8 mouse cellular contexts compared by ENCODE assay signal in the genomic region with DNA sequence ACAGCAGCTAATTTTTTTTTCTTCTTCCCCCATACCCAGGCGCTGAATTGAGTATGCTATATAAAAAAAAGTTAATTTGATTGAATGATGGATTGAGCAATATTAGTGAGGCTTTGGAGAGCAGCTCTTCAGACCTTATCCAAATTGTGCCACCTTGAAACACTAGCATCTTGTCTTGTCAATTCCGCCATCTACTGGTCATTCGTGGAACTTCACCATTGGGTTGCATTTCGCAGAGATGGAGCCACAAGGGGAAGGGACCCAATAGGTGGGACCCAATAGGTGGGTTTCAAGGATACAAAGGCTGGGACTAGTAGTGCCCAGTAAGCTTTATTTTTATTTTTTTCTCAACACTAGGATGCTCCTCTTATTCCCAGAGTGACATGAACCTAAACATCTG. TPM values are rescaled to one million over a fixed set of nuclear protein-coding genes. Genes with fewer than 3 reads are reported as not detected.
A peak's percentile ranks its signal among the peaks of the same experiment; 100 is the strongest.
DNase-seq lines count a peak whose midpoint lies in the region; ATAC-seq and TF ChIP-seq lines count a peak whose summit lies in the region.

No protein-coding gene starts in this region.

- peak; percentile 88 for TF ChIP-seq CTCF in brain, embryonic 14.5 days (IDR thresholded peaks at IDR 0.05; ENCODE audit: borderline replicate concordance, extremely low read depth, insufficient read depth, insufficient read length)
- TF ChIP-seq CTCF in liver, postnatal 0 days (IDR thresholded peaks at IDR 0.05; ENCODE audit: low read depth): peak; percentile 92

- no peak overlapping the region for H3K27ac ChIP-seq in liver, postnatal 0 days (ENCODE audit: low read depth)

- no peak for ATAC-seq in liver, postnatal 0 days

- no peaks in the 10 kb centered on the region for H3K36me3 ChIP-seq in liver, postnatal 0 days (replicated peaks; ENCODE audit: insufficient read depth, low read length)

- peak; percentile 54 to 58 for DNase-seq in urinary bladder, adult 18-20 months (ENCODE audit: low spot score in 2 of 2)
- no peak for DNase-seq in urinary bladder, adult 2 months (ENCODE audit: low spot score)
- peak; percentile 82 for DNase-seq in brain, embryonic 14.5 days (ENCODE audit: low read depth)
- DNase-seq in fibroblast of lung, adult 2 months (ENCODE audit: low read depth): peak; percentile 21
- DNase-seq in kidney, postnatal 14 days: peak; percentile 74
- DNase-seq in liver, postnatal 0 days: peak; percentile 83
- peak; percentile 50 for DNase-seq in right cerebral cortex, adult 18-20 months
- DNase-seq in urinary bladder, postnatal 10 days (ENCODE audit: low spot score): peak; percentile 24

- H3K9ac ChIP-seq in liver, postnatal 0 days (replicated peaks): no peak overlapping the region

- no peak for TF ChIP-seq POLR2A in brain, embryonic 14.5 days (IDR thresholded peaks at IDR 0.05; ENCODE audit: borderline replicate concordance, extremely low read depth, insufficient read depth, insufficient read length, poor library complexity, severe bottlenecking)

- peaks cover 4% of the 10 kb centered on the region; the same call in 1 of the 2 replicates for H3K27me3 ChIP-seq in liver, postnatal 0 days (ENCODE audit: insufficient read depth, low read length)

- WGBS in liver, postnatal 0 days (ENCODE audit: insufficient replicate concordance): 0% methylated on average over 4 of the region's 4 CpGs

- H3K4me1 ChIP-seq in liver, postnatal 0 days (ENCODE audit: insufficient read depth): peaks cover 1% of the 10 kb centered on the region

- no peak overlapping the region for H3K4me3 ChIP-seq in liver, postnatal 0 days (ENCODE audit: low read depth, low read length)

- H3K4me2 ChIP-seq in liver, postnatal 0 days (ENCODE audit: low read depth, low read length): no peak overlapping the region

- H3K9me3 ChIP-seq in liver, postnatal 0 days (ENCODE audit: low read length): no peaks in the 10 kb centered on the region

- TF ChIP-seq EP300 in liver, postnatal 0 days (IDR thresholded peaks at IDR 0.05; ENCODE audit: low read depth): no peak

RNA-seq across cellular contexts. Expression of a gene that starts 5.2 kb away (rescaled TPM):
- 0.28 and 0.40 TPM in 2 replicates for polyA plus RNA-seq in urinary bladder, adult 2 months (2012; rRNA removed)
- polyA plus RNA-seq in brain, embryonic 14.5 days (2012; rRNA removed): 0.03 TPM in 2 replicates
- not detected in 2 replicates for polyA plus RNA-seq in liver, postnatal 0 days (2015; fragmentation: Nextera tagmentation; extraction: Ambion mirVana)

RNA-seq across cellular contexts. Expression of a gene that starts 24.0 kb away (rescaled TPM):
- 0.09 and 0.18 TPM in 2 replicates for polyA plus RNA-seq in urinary bladder, adult 2 months (2012; rRNA removed)
- polyA plus RNA-seq in brain, embryonic 14.5 days (2012; rRNA removed): 0.09 and 0.18 TPM in 2 replicates
- polyA plus RNA-seq in liver, postnatal 0 days (2015; fragmentation: Nextera tagmentation; extraction: Ambion mirVana): not detected in 2 replicates

RNA-seq across cellular contexts. Expression of a gene that starts 27.5 kb away (rescaled TPM):
- polyA plus RNA-seq in urinary bladder, adult 2 months (2012; rRNA removed): not detected in 2 replicates
- polyA plus RNA-seq in brain, embryonic 14.5 days (2012; rRNA removed): not detected in 2 replicates
- not detected in 2 replicates for polyA plus RNA-seq in liver, postnatal 0 days (2015; fragmentation: Nextera tagmentation; extraction: Ambion mirVana)

RNA-seq across cellular contexts. Expression of a gene that starts 43.8 kb away (rescaled TPM):
- 248 and 252 TPM in 2 replicates for polyA plus RNA-seq in urinary bladder, adult 2 months (2012; rRNA removed)
- 0.93 and 1.6 TPM in 2 replicates for polyA plus RNA-seq in brain, embryonic 14.5 days (2012; rRNA removed)
- polyA plus RNA-seq in liver, postnatal 0 days (2015; fragmentation: Nextera tagmentation; extraction: Ambion mirVana): 8.2 and 9.3 TPM in 2 replicates

RNA-seq across cellular contexts. Expression of a gene that starts 49.2 kb away (rescaled TPM):
- 1.2 and 1.6 TPM in 2 replicates for polyA plus RNA-seq in urinary bladder, adult 2 months (2012; rRNA removed)
- polyA plus RNA-seq in brain, embryonic 14.5 days (2012; rRNA removed): 9.9 and 10.4 TPM in 2 replicates
- polyA plus RNA-seq in liver, postnatal 0 days (2015; fragmentation: Nextera tagmentation; extraction: Ambion mirVana): 0.08 TPM in 1 of 2 replicates, not detected in the other
